Mouse (Mus musculus) E14TG2a.4 (cell line): Measurements from ENCODE around the gene Kcnj16.

Source experiments
- CTCF ChIP-seq: conservative IDR thresholded peaks from 2 replicates; pipeline ENCODE4 v1.5.1; 2014; ENCODE audit warnings: low read length
- NANOG ChIP-seq: IDR thresholded peaks from 2 replicates; pipeline ENCODE4 v1.6.1; 2014; ENCODE audit warnings: borderline replicate concordance, low read length, mixed read lengths
- POU5F1 ChIP-seq: IDR thresholded peaks from 2 replicates; pipeline ENCODE4 v1.6.1; 2014; ENCODE audit warnings: low read length, borderline replicate concordance

DNA sequence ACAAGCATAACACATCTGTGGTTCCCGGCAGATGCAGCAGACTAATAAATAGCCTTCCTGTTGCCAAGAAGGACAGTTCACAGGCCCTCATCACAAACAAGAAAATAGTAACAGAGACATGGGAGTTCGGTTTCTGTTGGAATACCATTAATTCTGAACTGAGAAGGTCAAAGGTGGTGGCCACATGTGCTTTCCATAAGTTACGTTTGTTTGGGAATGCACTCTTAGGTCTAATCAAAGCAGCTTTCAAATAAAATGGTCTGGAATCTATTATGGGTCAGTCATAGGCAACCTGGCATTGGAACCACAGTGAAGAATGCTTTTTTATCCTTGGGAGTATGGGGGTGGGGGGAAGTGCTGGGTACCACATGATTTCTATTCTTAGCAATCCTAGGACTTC, 41.6 kb downstream of the Kcnj16 start:
- TF ChIP-seq CTCF: no peak
- TF ChIP-seq POU5F1: no peak
- TF ChIP-seq NANOG: no peak
